Mouse (Mus musculus): ENCODE measurements around the gene Bloc1s2. TPM values are rescaled to one million over a fixed set of nuclear protein-coding genes. Genes with fewer than 3 reads are reported as not detected.

Bloc1s2 gene
- polyA plus RNA-seq, 1 experiment = 28.1 TPM

GRCm38 (mm10) chr19:44146951-44147350, 705 bp upstream of the Bloc1s2 start:
- no peak for TF ChIP-seq CTCF (conservative IDR thresholded peaks at IDR 0.05; ENCODE audit: insufficient read depth, insufficient read length, low read depth, low read length)
- TF ChIP-seq POLR2A (IDR thresholded peaks at IDR 0.05; ENCODE audit: low read depth, low read length) = no peak
- WGBS = 98% methylated on average over 8 of the region's 8 CpGs
- no peak overlapping the region for H3K4me3 ChIP-seq (ENCODE audit: insufficient read depth, low read depth, low read length)
- no peak for DNase-seq
- H3K4me1 ChIP-seq (ENCODE audit: control insufficient read depth, insufficient read depth, low read length) = no peaks in the 10 kb centered on the region; the same call in 1 of the 2 replicates
- no peak overlapping the region for H3K27ac ChIP-seq (ENCODE audit: insufficient read depth, low read depth, low read length)
- no peaks in the 10 kb centered on the region for H3K27me3 ChIP-seq (replicated peaks; ENCODE audit: control insufficient read depth, insufficient read depth, low read length)
- H3K36me3 ChIP-seq (ENCODE audit: control insufficient read depth, insufficient read depth, low read length) = peaks cover 1% of the 10 kb centered on the region

DNA sequence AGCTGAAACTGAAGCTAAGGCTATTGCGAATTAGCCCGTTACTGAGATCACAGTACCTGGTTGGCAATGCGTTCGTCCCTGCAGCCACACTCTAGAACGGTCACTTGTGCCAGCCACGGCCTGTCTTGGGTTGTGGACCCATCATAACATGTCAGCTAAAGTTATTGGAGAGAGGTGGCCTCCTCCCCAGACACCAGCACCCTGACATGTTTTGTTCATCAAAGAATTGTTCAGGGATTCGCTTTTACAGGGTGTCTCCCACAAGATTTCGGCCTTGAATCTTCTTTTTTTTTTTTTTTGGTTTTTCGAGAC, 278 bp upstream of the Bloc1s2 start:
- H3K4me3 ChIP-seq (ENCODE audit: insufficient read depth, low read depth, low read length) = peak overlapping the region; percentile 93
- no peak overlapping the region for H3K27ac ChIP-seq (ENCODE audit: insufficient read depth, low read depth, low read length)
- TF ChIP-seq POLR2A (IDR thresholded peaks at IDR 0.05; ENCODE audit: low read depth, low read length) (no peak), CTCF (conservative IDR thresholded peaks at IDR 0.05; ENCODE audit: insufficient read depth, insufficient read length, low read depth, low read length) (no peak)
- no peak for DNase-seq
- no peaks in the 10 kb centered on the region for H3K27me3 ChIP-seq (replicated peaks; ENCODE audit: control insufficient read depth, insufficient read depth, low read length)
- H3K36me3 ChIP-seq (ENCODE audit: control insufficient read depth, insufficient read depth, low read length) = peaks cover 3% of the 10 kb centered on the region
- no peaks in the 10 kb centered on the region; the same call in 1 of the 2 replicates for H3K4me1 ChIP-seq (ENCODE audit: control insufficient read depth, insufficient read depth, low read length)
- WGBS = 56% methylated on average over 9 of the region's 9 CpGs

- H3K4me1 ChIP-seq (ENCODE audit: control insufficient read depth, insufficient read depth, low read length) = no peaks in the 10 kb centered on the region; the same call in 1 of the 2 replicates
- TF ChIP-seq CTCF (conservative IDR thresholded peaks at IDR 0.05; ENCODE audit: insufficient read depth, insufficient read length, low read depth, low read length) (no peak), POLR2A (IDR thresholded peaks at IDR 0.05; ENCODE audit: low read depth, low read length) (no peak)
- 86% methylated on average over 9 of the region's 9 CpGs for WGBS
- DNase-seq = peak; percentile 14
- no peak overlapping the region for H3K4me3 ChIP-seq (ENCODE audit: insufficient read depth, low read depth, low read length)
- H3K27ac ChIP-seq (ENCODE audit: insufficient read depth, low read depth, low read length) = no peak overlapping the region
- H3K36me3 ChIP-seq (ENCODE audit: control insufficient read depth, insufficient read depth, low read length) = peaks cover 3% of the 10 kb centered on the region
- H3K27me3 ChIP-seq (replicated peaks; ENCODE audit: control insufficient read depth, insufficient read depth, low read length) = no peaks in the 10 kb centered on the region
Measured at GRCm38 (mm10) chr19:44144366-44144765, 1.9 kb downstream of the Bloc1s2 start.

DNA sequence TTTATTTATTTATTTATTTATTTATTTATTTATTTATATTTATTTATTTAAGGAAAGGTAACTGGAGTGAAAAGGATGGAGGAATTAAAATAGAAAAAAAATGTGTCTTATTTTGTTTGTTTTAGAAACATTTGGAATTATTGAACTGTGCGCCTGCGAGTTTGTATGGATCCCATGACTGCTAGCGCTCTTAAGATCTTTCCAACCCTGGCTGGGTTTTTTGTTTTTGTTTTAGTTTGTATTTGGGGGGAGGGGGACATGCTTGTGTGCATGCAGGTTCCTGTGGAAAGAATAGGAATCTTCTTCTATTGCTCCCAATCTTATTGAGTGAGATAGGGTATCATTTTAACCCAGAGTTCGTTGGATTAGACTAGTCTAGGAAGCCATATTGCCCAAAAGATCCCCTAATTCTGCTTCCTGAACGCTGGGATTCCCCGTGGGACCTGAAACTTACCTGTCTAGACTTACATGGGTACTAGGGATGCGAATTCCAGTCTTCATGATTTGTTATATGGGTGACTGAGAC, 10.2 kb downstream of the Bloc1s2 start:
- peaks cover 5% of the 10 kb centered on the region for H3K4me1 ChIP-seq (ENCODE audit: control insufficient read depth, insufficient read depth, low read length)
- DNase-seq = peak; percentile 9
- H3K36me3 ChIP-seq (ENCODE audit: control insufficient read depth, insufficient read depth, low read length) = no peaks in the 10 kb centered on the region; the same call in none of the 2 replicates
- H3K4me3 ChIP-seq (ENCODE audit: insufficient read depth, low read depth, low read length) = peak overlapping the region; percentile 28; the same call in 1 of the 2 replicates
- no peak overlapping the region for H3K27ac ChIP-seq (ENCODE audit: insufficient read depth, low read depth, low read length)
- H3K27me3 ChIP-seq (replicated peaks; ENCODE audit: control insufficient read depth, insufficient read depth, low read length) = no peaks in the 10 kb centered on the region
- no peak for TF ChIP-seq POLR2A (IDR thresholded peaks at IDR 0.05; ENCODE audit: low read depth, low read length)
- no peak for TF ChIP-seq CTCF (conservative IDR thresholded peaks at IDR 0.05; ENCODE audit: insufficient read depth, insufficient read length, low read depth, low read length)
- 23% methylated on average over 7 of the region's 7 CpGs for WGBS

GRCm38 (mm10) chr19:44135072-44135959, 10.9 kb downstream of the Bloc1s2 start, which contains the start of gene Cwf19l1:
Gene Cwf19l1 (minus strand): TSS chr19:44135876.
- WGBS = under 1% methylated on average over 45 of the region's 45 CpGs
- DNase-seq = peak; percentile 93
- H3K36me3 ChIP-seq (ENCODE audit: control insufficient read depth, insufficient read depth, low read length) = no peaks in the 10 kb centered on the region; the same call in none of the 2 replicates
- no peaks in the 10 kb centered on the region for H3K27me3 ChIP-seq (replicated peaks; ENCODE audit: control insufficient read depth, insufficient read depth, low read length)
- no peak for TF ChIP-seq CTCF (conservative IDR thresholded peaks at IDR 0.05; ENCODE audit: insufficient read depth, insufficient read length, low read depth, low read length)
- TF ChIP-seq POLR2A (IDR thresholded peaks at IDR 0.05; ENCODE audit: low read depth, low read length) = peak; percentile 14
- peak within 1 kb of the TSS; percentile 97 for H3K27ac ChIP-seq (ENCODE audit: insufficient read depth, low read depth, low read length)
- H3K4me3 ChIP-seq (ENCODE audit: insufficient read depth, low read depth, low read length) = peak within 1 kb of the TSS; percentile 100
- H3K4me1 ChIP-seq (ENCODE audit: control insufficient read depth, insufficient read depth, low read length) = peaks cover 5% of the 10 kb centered on the region

GRCm38 (mm10) chr19:44132917-44133316, 13.3 kb downstream of the Bloc1s2 start:
- Histone ChIP-seq H3K36me3 (ENCODE audit: control insufficient read depth, insufficient read depth, low read length) (no peaks in the 10 kb centered on the region; the same call in none of the 2 replicates), H3K27me3 (replicated peaks; ENCODE audit: control insufficient read depth, insufficient read depth, low read length) (no peaks in the 10 kb centered on the region), H3K4me3 (ENCODE audit: insufficient read depth, low read depth, low read length) (no peak overlapping the region), H3K4me1 (ENCODE audit: control insufficient read depth, insufficient read depth, low read length) (peaks cover 5% of the 10 kb centered on the region), H3K27ac (ENCODE audit: insufficient read depth, low read depth, low read length) (no peak overlapping the region)
- no peak for DNase-seq
- 88% methylated on average over 5 of the region's 5 CpGs for WGBS
- TF ChIP-seq POLR2A (IDR thresholded peaks at IDR 0.05; ENCODE audit: low read depth, low read length) = no peak
- no peak for TF ChIP-seq CTCF (conservative IDR thresholded peaks at IDR 0.05; ENCODE audit: insufficient read depth, insufficient read length, low read depth, low read length)

DNA sequence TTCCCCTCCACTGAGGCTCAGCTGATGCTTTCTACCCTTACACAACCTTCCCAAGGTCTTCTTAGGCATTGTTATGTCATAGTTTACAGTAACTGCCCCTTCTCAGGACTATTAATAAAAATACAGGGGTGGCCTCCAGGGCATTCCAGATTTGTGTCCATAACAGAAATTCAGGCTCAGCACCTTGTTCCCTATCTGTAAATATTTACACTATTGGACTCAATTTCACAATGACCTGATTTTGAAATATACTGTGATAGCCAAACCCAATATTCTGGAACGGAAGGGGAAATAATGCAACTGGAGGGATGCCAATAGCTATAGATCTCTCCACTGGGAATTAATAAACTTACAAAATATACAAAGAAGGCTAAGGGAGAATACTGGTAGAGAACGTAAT, 17.7 kb downstream of the Bloc1s2 start:
- Histone ChIP-seq H3K4me1 (ENCODE audit: control insufficient read depth, insufficient read depth, low read length) (no peaks in the 10 kb centered on the region), H3K27me3 (replicated peaks; ENCODE audit: control insufficient read depth, insufficient read depth, low read length) (no peaks in the 10 kb centered on the region), H3K36me3 (ENCODE audit: control insufficient read depth, insufficient read depth, low read length) (no peaks in the 10 kb centered on the region; the same call in none of the 2 replicates), H3K27ac (ENCODE audit: insufficient read depth, low read depth, low read length) (no peak overlapping the region), H3K4me3 (ENCODE audit: insufficient read depth, low read depth, low read length) (no peak overlapping the region)
- no peak for DNase-seq
- TF ChIP-seq POLR2A (IDR thresholded peaks at IDR 0.05; ENCODE audit: low read depth, low read length) = no peak
- TF ChIP-seq CTCF (conservative IDR thresholded peaks at IDR 0.05; ENCODE audit: insufficient read depth, insufficient read length, low read depth, low read length) = no peak
- WGBS = 84% methylated on average over 2 of the region's 2 CpGs

Measured in kidney, adult 2 months (tissue).